Mouse (Mus musculus) kidney, embryonic 15.5 days (tissue): ENCODE measurements around the gene Pfkfb3. TPM values are rescaled to one million over a fixed set of nuclear protein-coding genes. Genes with fewer than 3 reads are reported as not detected.

ENCODE experiments used
- ATAC-seq: fragments of 200-750 bp; cut with Nextera tagmentation; replicated peaks from 2 replicates; pipeline ENCODE4 v1.8.0; 2017; ENCODE audit warnings: moderate TSS enrichment; ENCODE audit not compliant: low FRiP score
- H3K27ac ChIP-seq: fragments of 300-500 bp; sonication (generic); 2 replicates; pipeline ENCODE4 v1.5.1; 2015; ENCODE audit warnings: mild to moderate bottlenecking, inconsistent platforms
- H3K27me3 ChIP-seq: fragments of 300-500 bp; sonication (generic); 2 replicates; pipeline ENCODE4 v1.6.1; 2015; ENCODE audit warnings: inconsistent platforms
- H3K36me3 ChIP-seq: fragments of 300-500 bp; sonication (generic); 2 replicates; pipeline ENCODE4 v1.6.1; 2015; ENCODE audit warnings: inconsistent platforms
- H3K4me1 ChIP-seq: fragments of 300-500 bp; sonication (generic); 2 replicates; pipeline ENCODE4 v1.6.1; 2015; ENCODE audit warnings: inconsistent platforms
- H3K4me2 ChIP-seq: fragments of 300-500 bp; sonication (generic); 2 replicates; pipeline ENCODE4 v1.6.1; 2015; ENCODE audit warnings: moderate library complexity, mild to moderate bottlenecking, inconsistent platforms
- H3K4me3 ChIP-seq: fragments of 300-500 bp; sonication (generic); replicated peaks from 2 replicates; pipeline ENCODE4 v1.5.1; 2015; ENCODE audit warnings: mild to moderate bottlenecking, inconsistent platforms
- H3K9ac ChIP-seq: fragments of 300-500 bp; sonication (generic); 2 replicates; pipeline ENCODE4 v1.6.1; 2015; ENCODE audit warnings: mild to moderate bottlenecking, inconsistent platforms
- H3K9me3 ChIP-seq: fragments of 300-500 bp; sonication (generic); replicated peaks from 2 replicates; pipeline ENCODE4 v1.6.1; 2016; ENCODE audit warnings: inconsistent platforms
- WGBS: fragments of 180-500 bp; shearing (Covaris S2); methylation state at CpG from one replicate; pipeline ENCODE4 v1.1.7; 2015; ENCODE audit warnings: mixed read lengths; 5-methylcytosine and 5-hydroxymethylcytosine counted together
- polyA plus RNA-seq: library from polyadenylated mRNA; unstranded; fragments of >200 nt; fragmentation: Nextera tagmentation; extraction: Ambion mirVana; gene quantifications from 2 replicates; pipeline ENCODE4 v1.2.1, GENCODE M21; 2015

Pfkfb3 gene
- 13.2 and 13.9 TPM in 2 replicates for polyA plus RNA-seq

DNA sequence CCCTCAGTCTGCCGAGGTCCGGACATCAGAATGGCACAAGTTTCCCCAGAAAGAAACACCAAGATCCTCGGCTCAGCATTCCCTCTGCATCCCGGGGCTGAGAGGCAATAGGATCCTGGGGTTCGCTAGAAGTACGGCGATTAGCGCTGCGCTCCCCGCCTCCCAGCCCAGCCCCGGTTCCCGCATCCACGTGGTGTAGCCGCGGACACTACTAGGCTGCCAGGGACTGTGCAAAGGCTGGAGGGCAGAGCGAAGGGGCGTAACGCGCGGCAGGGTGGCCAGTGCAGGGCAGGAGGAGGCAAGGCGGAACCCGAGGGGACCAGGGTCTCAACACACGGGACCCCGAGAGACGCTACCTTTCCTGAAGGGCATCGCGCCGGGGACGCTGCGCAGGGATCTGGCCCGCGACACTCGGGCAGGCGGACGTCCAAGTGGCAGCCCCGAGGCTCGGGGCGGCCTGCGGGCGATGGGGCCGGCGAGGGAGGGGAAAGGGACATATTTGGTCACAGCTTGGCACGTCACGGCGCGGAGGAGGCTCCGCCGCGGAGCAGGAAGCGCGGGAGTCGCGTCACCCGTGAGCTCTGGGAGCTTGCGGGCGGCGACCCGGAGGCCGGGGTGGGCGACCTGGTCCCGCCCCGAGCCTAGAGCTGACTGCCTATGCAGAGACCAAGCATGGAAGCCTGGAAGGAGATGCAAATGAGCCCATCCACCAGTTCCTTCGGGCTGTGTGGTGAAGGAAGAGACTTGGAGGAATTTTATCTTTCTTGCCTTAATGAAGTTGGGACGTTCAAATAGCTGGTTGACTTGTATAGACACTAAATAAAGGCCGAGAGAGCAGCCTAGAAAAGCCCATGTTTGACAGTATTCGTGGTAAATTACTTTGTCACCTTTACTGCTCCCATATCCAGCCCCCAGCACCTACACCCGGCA is at the start of gene Pfkfb3:
Gene Pfkfb3, minus strand, starts transcription at position 607 of the 930 bp plus-strand sequence.
- H3K4me3 ChIP-seq, result peak within 1 kb of the TSS; percentile 64

DNA sequence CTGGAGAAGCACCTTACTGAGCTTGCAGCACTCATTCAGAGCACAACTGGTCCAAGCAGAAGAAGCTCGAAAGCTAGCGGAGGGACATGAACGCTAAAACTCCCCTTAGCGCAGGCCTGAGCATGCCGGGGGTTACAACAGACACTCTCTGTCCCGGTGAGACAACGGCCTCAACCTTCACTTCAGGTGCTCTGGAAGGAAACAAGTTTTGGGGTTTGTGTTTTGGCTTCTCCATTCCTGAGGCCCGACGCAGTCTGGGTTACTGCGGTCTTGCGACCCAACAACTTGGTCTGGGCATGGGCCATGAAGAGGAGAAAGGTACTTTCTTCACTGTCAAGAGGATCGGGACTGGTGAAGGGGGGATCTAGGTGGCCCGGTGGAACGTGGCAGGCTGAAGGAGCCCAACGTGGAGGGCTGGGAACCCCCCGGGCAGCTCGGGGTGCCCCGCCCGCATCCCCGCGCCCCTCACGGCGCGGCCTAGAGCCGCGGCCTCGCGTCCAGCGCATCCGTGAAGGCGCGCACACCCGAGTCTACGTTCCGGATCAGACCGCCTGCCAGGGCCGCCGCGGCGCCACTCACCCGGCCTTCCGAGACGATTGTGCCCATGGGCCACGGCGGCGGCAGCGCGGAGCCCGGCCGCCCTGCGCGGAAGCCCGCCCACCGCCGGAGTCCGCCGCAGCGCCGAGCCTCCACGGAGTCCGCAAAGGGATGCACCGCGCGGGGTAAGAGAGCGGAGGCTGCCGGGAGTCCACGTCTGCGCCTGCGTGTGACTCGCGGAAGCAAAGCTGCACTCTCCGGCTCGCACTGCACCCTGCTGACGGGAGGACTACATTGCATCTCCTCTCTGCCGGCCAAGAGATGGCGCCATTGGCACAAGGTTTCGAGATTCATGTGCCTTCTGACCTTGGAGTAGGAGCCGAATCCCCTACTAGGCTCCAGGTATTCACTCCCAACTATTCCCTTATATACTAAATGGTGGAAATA is 48.9 kb upstream of the Pfkfb3 start:
- H3K4me2 ChIP-seq, result peak overlapping the region; percentile 74
- H3K4me1 ChIP-seq, result peaks cover 11% of the 10 kb centered on the region
- ATAC-seq, result peak; percentile 99
- peak overlapping the region; percentile 98 for H3K4me3 ChIP-seq
- H3K36me3 ChIP-seq, result peaks cover 28% of the 10 kb centered on the region
- no peaks in the 10 kb centered on the region for H3K9me3 ChIP-seq
- no peaks in the 10 kb centered on the region for H3K27me3 ChIP-seq
- WGBS, result under 1% methylated on average over 78 of the region's 78 CpGs
- peak overlapping the region; percentile 81 for H3K27ac ChIP-seq
- H3K9ac ChIP-seq, result peak overlapping the region; percentile 93

More for the DNA sequence above, at the start of gene Pfkfb3:
- H3K4me2 ChIP-seq, result peak within 1 kb of the TSS; percentile 100
- WGBS, result 1% methylated on average over 67 of the region's 67 CpGs
- ATAC-seq, result peak; percentile 83
- H3K36me3 ChIP-seq, result no peaks in the 10 kb centered on the region
- H3K9ac ChIP-seq, result peak within 1 kb of the TSS; percentile 57
- H3K27me3 ChIP-seq, result peaks cover 10% of the 10 kb centered on the region; the same call in 1 of the 2 replicates
- H3K4me1 ChIP-seq, result peaks cover 20% of the 10 kb centered on the region
- H3K9me3 ChIP-seq, result no peaks in the 10 kb centered on the region
- H3K27ac ChIP-seq, result peak within 1 kb of the TSS; percentile 43; the same call in 1 of the 2 replicates

DNA sequence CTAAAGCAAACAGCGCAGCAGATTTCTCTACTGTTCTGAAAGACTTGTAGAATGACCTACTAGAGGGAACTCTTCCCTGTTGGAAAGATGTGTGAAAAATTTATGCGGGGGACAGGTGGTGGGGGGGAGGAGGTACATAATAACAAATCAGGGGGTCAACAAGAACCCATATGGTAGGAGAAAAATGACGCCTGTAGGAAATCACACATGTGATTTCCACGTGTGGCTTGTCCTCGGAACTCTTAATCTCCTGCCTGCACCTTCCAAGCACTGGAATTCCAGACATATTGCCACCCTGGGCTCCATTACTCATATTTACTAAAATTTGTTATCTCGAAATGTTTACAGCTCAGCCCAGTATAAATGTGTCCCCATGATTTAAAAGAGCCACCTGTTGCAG is 47.9 kb upstream of the Pfkfb3 start:
- H3K27me3 ChIP-seq, result no peaks in the 10 kb centered on the region
- peak overlapping the region; percentile 93 for H3K9ac ChIP-seq
- H3K27ac ChIP-seq, result no peak overlapping the region
- WGBS, result 81% methylated on average over 6 of the region's 6 CpGs
- peaks cover 38% of the 10 kb centered on the region for H3K36me3 ChIP-seq
- no peaks in the 10 kb centered on the region for H3K9me3 ChIP-seq
- peaks cover 11% of the 10 kb centered on the region for H3K4me1 ChIP-seq
- peak overlapping the region; percentile 98 for H3K4me3 ChIP-seq
- no peak for ATAC-seq
- peak overlapping the region; percentile 74 for H3K4me2 ChIP-seq

DNA sequence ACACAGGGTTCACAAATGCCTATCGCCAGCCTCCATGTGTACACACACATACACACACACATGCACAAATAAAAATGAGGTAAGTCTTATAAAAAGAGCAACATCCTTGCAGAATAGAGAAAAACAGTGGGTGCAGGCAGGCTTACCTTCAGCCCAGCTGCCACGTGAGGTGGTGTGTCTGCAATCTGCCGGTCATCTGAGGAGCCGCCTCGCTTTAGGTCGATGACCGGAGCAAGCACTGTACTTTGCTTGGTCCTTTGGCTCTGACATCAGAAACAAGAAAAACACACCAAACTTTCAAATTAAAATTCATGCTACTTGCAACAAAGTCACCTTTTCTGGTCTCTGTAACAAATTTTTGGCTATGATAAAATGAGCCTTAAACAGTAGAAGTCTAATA is 44.0 kb upstream of the Pfkfb3 start:
- Histone ChIP-seq H3K9me3 (no peaks in the 10 kb centered on the region), H3K4me1 (peaks cover 11% of the 10 kb centered on the region), H3K9ac (no peak overlapping the region), H3K27me3 (no peaks in the 10 kb centered on the region), H3K27ac (no peak overlapping the region), H3K4me3 (no peak overlapping the region), H3K4me2 (no peak overlapping the region), H3K36me3 (peaks cover 71% of the 10 kb centered on the region)
- no peak for ATAC-seq
- 93% methylated on average over 7 of the region's 7 CpGs for WGBS

DNA sequence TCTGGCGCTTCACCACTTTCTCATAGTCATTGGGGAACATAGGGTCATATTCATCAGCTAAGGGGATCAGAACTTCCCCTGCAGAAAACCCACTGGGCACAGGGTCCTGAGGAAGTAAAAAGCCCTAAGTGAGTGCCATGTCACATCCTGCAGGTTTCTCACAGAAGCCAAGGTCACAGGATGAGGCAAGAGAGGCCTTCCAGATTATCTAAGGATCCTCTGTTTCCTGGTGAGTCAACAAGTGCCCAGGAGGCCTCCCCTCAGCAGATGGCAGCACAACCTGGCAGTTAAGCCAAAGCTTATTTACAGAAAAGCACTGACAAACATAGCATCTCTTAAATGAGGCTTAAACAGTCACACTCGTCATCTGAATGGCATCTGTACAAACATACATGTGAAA is 42.8 kb upstream of the Pfkfb3 start:
- H3K4me2 ChIP-seq, result no peak overlapping the region
- no peak overlapping the region for H3K27ac ChIP-seq
- WGBS, result 82% methylated on average over 2 of the region's 2 CpGs
- H3K36me3 ChIP-seq, result peaks cover 83% of the 10 kb centered on the region
- H3K9me3 ChIP-seq, result no peaks in the 10 kb centered on the region
- H3K27me3 ChIP-seq, result no peaks in the 10 kb centered on the region
- no peak for ATAC-seq
- no peak overlapping the region for H3K9ac ChIP-seq
- H3K4me1 ChIP-seq, result peaks cover 6% of the 10 kb centered on the region
- no peak overlapping the region for H3K4me3 ChIP-seq

DNA sequence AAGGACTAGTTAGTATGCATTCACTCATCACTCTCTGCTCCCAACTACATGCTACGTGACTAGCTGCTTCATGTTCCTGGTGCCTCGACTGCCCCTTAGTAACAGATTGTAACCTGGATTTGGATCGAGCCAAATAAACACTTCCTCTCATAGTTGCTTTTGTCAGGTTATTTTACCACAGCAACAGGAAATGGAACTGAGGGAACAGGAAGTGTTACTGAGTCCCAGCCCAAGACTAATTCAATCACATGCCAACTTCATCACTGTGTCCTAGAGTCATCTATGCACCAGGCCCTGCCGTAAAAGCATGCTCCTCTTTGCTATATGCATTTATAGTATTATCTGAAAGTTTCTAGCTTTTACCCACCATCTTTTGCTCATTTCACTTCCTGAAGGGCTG is 34.1 kb upstream of the Pfkfb3 start:
- WGBS, result 77% methylated on average over 4 of the region's 4 CpGs
- Histone ChIP-seq H3K27me3 (no peaks in the 10 kb centered on the region), H3K36me3 (peaks cover 98% of the 10 kb centered on the region), H3K4me3 (no peak overlapping the region), H3K27ac (no peak overlapping the region), H3K9me3 (no peaks in the 10 kb centered on the region), H3K9ac (no peak overlapping the region), H3K4me2 (no peak overlapping the region), H3K4me1 (no peaks in the 10 kb centered on the region)
- no peak for ATAC-seq

DNA sequence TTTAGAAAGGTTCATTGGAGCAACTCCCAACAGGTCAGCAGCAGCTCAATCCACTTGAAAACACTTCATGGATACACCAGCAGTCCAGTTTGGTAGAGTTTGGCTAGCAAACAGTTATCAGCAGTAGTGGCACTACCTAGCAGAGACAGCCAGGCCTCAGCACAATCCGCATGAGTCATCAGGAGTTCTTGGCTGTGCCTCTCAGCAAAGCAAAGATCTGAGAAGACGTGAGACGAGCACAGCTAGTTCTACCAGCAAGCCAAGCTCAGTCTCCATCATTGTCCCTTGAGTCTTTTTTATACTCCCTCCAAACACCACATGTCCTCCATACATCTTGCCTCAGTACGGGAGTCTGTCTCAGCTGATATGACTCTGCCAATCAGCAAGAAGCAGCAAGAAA is 25.5 kb upstream of the Pfkfb3 start:
- H3K9ac ChIP-seq, result no peak overlapping the region
- H3K27me3 ChIP-seq, result no peaks in the 10 kb centered on the region
- no peak for ATAC-seq
- no peak overlapping the region for H3K4me3 ChIP-seq
- no peaks in the 10 kb centered on the region for H3K4me1 ChIP-seq
- WGBS, result 95% methylated on average over 4 of the region's 4 CpGs
- peaks cover 27% of the 10 kb centered on the region for H3K36me3 ChIP-seq
- no peak overlapping the region for H3K27ac ChIP-seq
- no peaks in the 10 kb centered on the region for H3K9me3 ChIP-seq
- H3K4me2 ChIP-seq, result no peak overlapping the region

DNA sequence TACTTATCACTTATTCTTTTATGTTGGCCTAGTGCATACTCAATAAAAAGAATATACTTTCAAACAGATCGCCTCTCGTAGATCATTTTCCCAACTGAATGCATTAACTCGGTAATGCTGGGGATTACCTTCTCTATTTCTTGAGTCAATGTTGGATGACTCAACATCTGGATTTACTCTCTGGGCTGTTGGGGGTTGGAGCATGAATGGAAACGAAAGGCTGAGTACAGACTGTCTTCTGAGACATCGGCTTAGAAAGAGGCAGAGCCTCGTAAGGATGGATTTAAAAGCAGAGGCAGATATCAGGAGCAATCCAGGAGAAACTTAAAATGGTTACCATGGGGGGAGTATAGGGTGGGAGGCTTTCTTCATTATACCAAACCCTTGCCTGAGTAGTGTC is 24.3 kb upstream of the Pfkfb3 start:
- Histone ChIP-seq H3K9me3 (no peaks in the 10 kb centered on the region), H3K4me1 (no peaks in the 10 kb centered on the region), H3K9ac (no peak overlapping the region), H3K36me3 (peaks cover 16% of the 10 kb centered on the region), H3K4me3 (no peak overlapping the region), H3K27me3 (no peaks in the 10 kb centered on the region), H3K27ac (no peak overlapping the region), H3K4me2 (no peak overlapping the region)
- no peak for ATAC-seq
- 80% methylated on average over 6 of the region's 6 CpGs for WGBS

DNA sequence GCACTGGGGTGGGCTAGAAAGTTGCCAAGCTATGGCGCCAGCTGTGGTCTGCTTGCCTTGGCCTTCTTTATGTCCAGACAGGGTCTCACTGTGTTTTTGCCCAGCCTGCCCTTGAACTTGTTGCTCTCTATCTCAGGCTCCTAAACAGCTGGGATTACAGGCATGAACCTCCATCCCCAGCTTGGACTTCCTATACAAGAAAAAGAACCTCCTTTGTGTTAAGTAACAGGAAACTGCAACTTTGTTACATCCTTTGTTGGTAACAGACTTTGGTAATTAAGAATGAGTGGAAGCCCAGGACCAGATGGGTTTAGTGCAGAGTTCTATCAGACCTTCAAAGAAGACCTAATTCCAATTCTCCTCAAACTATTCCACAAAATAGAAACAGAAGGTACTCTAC is 19.8 kb upstream of the Pfkfb3 start:
- Histone ChIP-seq H3K4me1 (no peaks in the 10 kb centered on the region), H3K9ac (no peak overlapping the region), H3K4me3 (no peak overlapping the region), H3K36me3 (no peaks in the 10 kb centered on the region), H3K27me3 (no peaks in the 10 kb centered on the region), H3K27ac (no peak overlapping the region), H3K9me3 (no peaks in the 10 kb centered on the region), H3K4me2 (no peak overlapping the region)
- 97% methylated on average over 1 of the region's 1 CpGs for WGBS
- ATAC-seq, result no peak

DNA sequence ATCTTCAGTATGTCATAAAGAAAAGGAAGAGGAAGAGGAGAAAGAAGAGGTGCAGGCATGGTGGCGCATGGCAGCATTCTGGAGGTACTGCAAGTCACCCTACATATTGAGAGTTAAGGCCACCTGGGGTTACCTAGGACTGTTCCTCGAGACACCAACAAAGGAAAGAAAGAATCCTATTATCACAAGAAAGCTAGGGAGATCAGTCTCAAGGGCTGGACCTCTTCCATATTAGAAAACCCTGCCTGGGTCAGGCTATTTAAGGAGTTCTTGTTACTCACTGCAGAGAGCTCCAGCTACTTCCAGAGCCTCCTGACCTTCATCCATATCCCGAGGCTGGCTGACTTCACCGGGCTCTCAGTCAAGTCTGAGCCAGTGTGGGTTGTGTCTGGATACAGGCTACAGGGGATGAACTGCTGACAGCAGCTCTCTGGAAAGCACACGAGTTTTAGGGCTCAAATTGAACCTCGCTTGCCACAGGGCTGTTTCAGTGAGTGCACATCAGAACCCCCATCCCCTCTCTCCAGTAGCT is 17.2 kb upstream of the Pfkfb3 start:
- no peaks in the 10 kb centered on the region for H3K36me3 ChIP-seq

DNA sequence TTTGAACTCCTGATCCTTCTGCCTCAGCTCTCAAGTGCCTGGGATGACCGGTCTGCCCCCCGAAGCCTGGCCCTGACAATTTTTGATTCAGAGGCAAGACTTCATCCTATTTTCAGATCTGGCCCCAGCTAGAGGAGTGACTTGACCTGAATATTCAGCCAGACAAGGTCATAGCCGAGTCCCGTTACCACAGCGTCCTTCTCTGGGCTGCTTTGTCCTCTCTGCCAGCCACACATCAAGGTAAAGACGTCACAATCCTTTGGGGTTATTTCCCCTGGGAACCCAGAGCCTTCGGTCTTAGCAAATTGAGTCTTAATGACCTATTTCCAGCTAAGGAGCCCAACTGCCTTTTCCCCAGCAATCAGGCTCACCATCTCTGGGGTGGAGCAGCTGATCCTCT is 14.6 kb upstream of the Pfkfb3 start:
- H3K9ac ChIP-seq, result no peak overlapping the region
- no peak for ATAC-seq
- 76% methylated on average over 7 of the region's 7 CpGs for WGBS

More for the DNA sequence above, 17.2 kb upstream of the Pfkfb3 start:
- 51% methylated on average over 6 of the region's 6 CpGs for WGBS
- no peak overlapping the region for H3K4me3 ChIP-seq
- ATAC-seq, result no peak
- no peaks in the 10 kb centered on the region for H3K4me1 ChIP-seq
- H3K9me3 ChIP-seq, result no peaks in the 10 kb centered on the region
- H3K9ac ChIP-seq, result no peak overlapping the region
- H3K27ac ChIP-seq, result no peak overlapping the region
- H3K4me2 ChIP-seq, result no peak overlapping the region
- no peaks in the 10 kb centered on the region for H3K27me3 ChIP-seq

More for the DNA sequence above, 14.6 kb upstream of the Pfkfb3 start:
- Histone ChIP-seq H3K9me3 (no peaks in the 10 kb centered on the region), H3K27me3 (no peaks in the 10 kb centered on the region), H3K4me1 (no peaks in the 10 kb centered on the region), H3K4me3 (no peak overlapping the region), H3K27ac (no peak overlapping the region), H3K36me3 (no peaks in the 10 kb centered on the region), H3K4me2 (no peak overlapping the region)
